Mouse (Mus musculus): ENCODE measurements around the gene Ccdc124.

DNA sequence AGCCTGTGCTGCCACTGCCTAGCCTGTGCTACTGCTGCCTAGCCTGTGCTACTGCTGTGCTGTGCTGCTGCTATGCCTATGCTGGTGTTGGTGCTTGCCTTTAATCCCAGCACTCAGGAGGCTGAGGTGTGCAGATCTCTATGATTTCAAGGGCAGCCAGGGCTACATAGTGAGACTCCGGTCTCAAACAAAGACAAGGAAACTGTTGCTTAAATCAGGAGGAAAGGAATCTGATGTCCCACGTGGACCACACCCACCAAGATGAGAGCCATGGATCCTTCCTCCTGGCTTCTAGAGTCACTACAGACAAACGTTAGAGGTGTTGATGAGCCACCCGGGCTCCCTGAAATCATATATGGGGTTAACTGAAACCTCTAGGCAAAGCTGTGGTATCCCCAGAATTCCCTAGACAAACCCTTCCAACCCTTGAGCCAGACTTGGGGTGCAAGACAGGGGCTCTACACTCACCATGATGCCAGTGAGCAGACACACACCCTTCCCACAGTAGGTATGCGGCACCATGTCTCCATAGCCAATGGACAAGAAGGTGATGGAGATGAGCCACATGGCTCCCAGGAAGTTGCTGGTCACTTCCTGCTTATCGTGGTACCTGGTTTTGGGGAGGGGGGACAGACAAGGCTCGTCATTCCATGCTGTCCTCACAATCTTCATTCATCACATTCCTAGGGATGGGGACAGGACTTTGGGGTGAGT, 23.4 kb downstream of the Ccdc124 start:
- TF ChIP-seq GATA1 (IDR thresholded peaks at IDR 0.05; ENCODE audit: low read depth, low read length) (no peak), EP300 (IDR thresholded peaks at IDR 0.05; ENCODE audit: low read depth in 1 of 2, low read length in 2 of 2) (no peak), ETS1 (IDR thresholded peaks at IDR 0.05; ENCODE audit: low read depth, low read length) (no peak), CTCF (IDR thresholded peaks at IDR 0.05 in 2 of 3, conservative IDR thresholded peaks at IDR 0.05 in 1 of 3; ENCODE audit: control insufficient read depth in 1 of 3, insufficient read depth in 1 of 3, low read depth in 2 of 3, low read length in 3 of 3, poor library complexity in 1 of 3, severe bottlenecking in 1 of 3) (no peak), CHD2 (IDR thresholded peaks at IDR 0.05; ENCODE audit: low read length) (no peak), POLR2A (IDR thresholded peaks at IDR 0.05; ENCODE audit: control insufficient read depth in 1 of 2, insufficient read depth in 1 of 2, low read depth in 1 of 2, low read length in 2 of 2, poor library complexity in 1 of 2) (no peak)

Measured in MEL (cell line).